Mouse (Mus musculus) heart, adult 8-10 months (tissue): ENCODE measurements around the gene Syt8. TPM values are rescaled to one million over a fixed set of nuclear protein-coding genes. Genes with fewer than 3 reads are reported as not detected.

Experiments
- DNase-seq: peaks from one replicate; pipeline ENCODE4 v3.0.0; 2022; ENCODE audit warnings: low spot score
- total RNA-seq, 4 experiments: library from RNA; stranded (reverse); gene quantifications; 2 replicates each; pipeline ENCODE4 v1.2.4; 2022

The Syt8 gene
- total RNA-seq, 4 experiments from 2014 or later, result 0.25 TPM; not detected in 3

GRCm38 (mm10) chr7:142476271-142476670 is 41.6 kb downstream of the Syt8 start:
- DNase-seq, result no peak

GRCm38 (mm10) chr7:142476795-142477452 is 42.3 kb downstream of the Syt8 start:
- no peak for DNase-seq

GRCm38 (mm10) chr7:142478001-142478400 is 43.4 kb downstream of the Syt8 start:
- DNase-seq, result no peak

- DNase-seq, result no peak
Measured at GRCm38 (mm10) chr7:142478574-142478973, 43.9 kb downstream of the Syt8 start.

- no peak for DNase-seq
Measured at GRCm38 (mm10) chr7:142479307-142479706, 44.7 kb downstream of the Syt8 start.

- DNase-seq, result no peak
Measured at GRCm38 (mm10) chr7:142479886-142480285, 45.2 kb downstream of the Syt8 start.

GRCm38 (mm10) chr7:142480661-142481060 is 46.0 kb downstream of the Syt8 start:
- DNase-seq, result no peak

- DNase-seq, result peak; percentile 69
Measured at GRCm38 (mm10) chr7:142481186-142481567, 46.5 kb downstream of the Syt8 start.

GRCm38 (mm10) chr7:142481568-142482255 is 47.1 kb downstream of the Syt8 start:
- DNase-seq, result peak; percentile 65

GRCm38 (mm10) chr7:142482256-142482609 is 47.6 kb downstream of the Syt8 start:
- no peak for DNase-seq

GRCm38 (mm10) chr7:142483136-142483535 is 48.5 kb downstream of the Syt8 start:
- no peak for DNase-seq

GRCm38 (mm10) chr7:142484780-142485179 is 50.1 kb downstream of the Syt8 start:
- no peak for DNase-seq

GRCm38 (mm10) chr7:142486751-142487162 is 52.1 kb downstream of the Syt8 start:
- no peak for DNase-seq

- no peak for DNase-seq
Measured at GRCm38 (mm10) chr7:142487341-142487859, 52.8 kb downstream of the Syt8 start.

- no peak for DNase-seq
Measured at GRCm38 (mm10) chr7:142488053-142488452, 53.4 kb downstream of the Syt8 start.

Other genes with a start within 250 kb of the Syt8 start
- not detected for gene Gm10153, start 244.5 kb upstream of the Syt8 start, total RNA-seq
- gene Krtap5-3, start 233.5 kb upstream of the Syt8 start, total RNA-seq, result not detected
- not detected for gene Gm7579, start 223.0 kb upstream of the Syt8 start, total RNA-seq
- gene Krtap5-5, start 204.9 kb upstream of the Syt8 start, total RNA-seq, result under 1 TPM in 1 of 4 experiments, not detected in 3; 0.22 TPM
- gene Gm40460, start 193.8 kb upstream of the Syt8 start, total RNA-seq, result not detected
- not detected for gene Gm2431, start 176.5 kb upstream of the Syt8 start, total RNA-seq
- gene Gm4559, start 160.5 kb upstream of the Syt8 start, total RNA-seq, result not detected
- gene Krtap5-1, start 137.7 kb upstream of the Syt8 start, total RNA-seq, result not detected
- gene Krtap5-4, start 131.3 kb upstream of the Syt8 start, total RNA-seq, result not detected
- 1 to 10 TPM; 2.4 to 4.7 (median 3.4) TPM for gene Ifitm10, start 61.1 kb upstream of the Syt8 start, total RNA-seq
- 10 to 100 TPM in 1 of 4 experiments, 1 to 10 TPM in 2, under 1 TPM in 1; 0.63 to 14.1 (median 6.3) TPM for gene Gm49369, start 52.2 kb upstream of the Syt8 start, total RNA-seq
- 1,000 to 10,000 TPM; 1,038 to 1,126 (median 1,089) TPM for gene Ctsd, start 46.8 kb upstream of the Syt8 start, total RNA-seq
- 1 to 10 TPM; 5.1 to 10.0 (median 7.8) TPM for gene Tnni2, start 7.0 kb downstream of the Syt8 start, total RNA-seq
- 10 to 100 TPM; 24.0 to 40.3 (median 31.7) TPM for gene Lsp1, start 26.0 kb downstream of the Syt8 start, total RNA-seq
- 10 to 100 TPM in 1 of 4 experiments, 1 to 10 TPM in 3; 7.6 to 13.6 (median 9.6) TPM for gene Tnnt3, start 64.0 kb downstream of the Syt8 start, total RNA-seq
- 10 to 100 TPM in 2 of 4 experiments, 1 to 10 TPM in 1, under 1 TPM in 1; 0.90 to 35.4 (median 16.1) TPM for gene Mrpl23, start 97.8 kb downstream of the Syt8 start, total RNA-seq
- 10 to 100 TPM; 53.1 to 76.2 (median 63.4) TPM for gene Igf2, start 232.0 kb downstream of the Syt8 start, total RNA-seq
- under 1 TPM in 1 of 4 experiments, not detected in 3; 0.09 TPM for gene Gm49394, start 235.1 kb downstream of the Syt8 start, total RNA-seq